Mouse (Mus musculus): Measurements from ENCODE around the gene Rsrp1.

Gene Rsrp1

GRCm38 (mm10) chr4:134963021-134963776 is 39.8 kb downstream of the Rsrp1 start:
- no peak for DNase-seq (ENCODE audit: low read depth, low spot score)

DNA sequence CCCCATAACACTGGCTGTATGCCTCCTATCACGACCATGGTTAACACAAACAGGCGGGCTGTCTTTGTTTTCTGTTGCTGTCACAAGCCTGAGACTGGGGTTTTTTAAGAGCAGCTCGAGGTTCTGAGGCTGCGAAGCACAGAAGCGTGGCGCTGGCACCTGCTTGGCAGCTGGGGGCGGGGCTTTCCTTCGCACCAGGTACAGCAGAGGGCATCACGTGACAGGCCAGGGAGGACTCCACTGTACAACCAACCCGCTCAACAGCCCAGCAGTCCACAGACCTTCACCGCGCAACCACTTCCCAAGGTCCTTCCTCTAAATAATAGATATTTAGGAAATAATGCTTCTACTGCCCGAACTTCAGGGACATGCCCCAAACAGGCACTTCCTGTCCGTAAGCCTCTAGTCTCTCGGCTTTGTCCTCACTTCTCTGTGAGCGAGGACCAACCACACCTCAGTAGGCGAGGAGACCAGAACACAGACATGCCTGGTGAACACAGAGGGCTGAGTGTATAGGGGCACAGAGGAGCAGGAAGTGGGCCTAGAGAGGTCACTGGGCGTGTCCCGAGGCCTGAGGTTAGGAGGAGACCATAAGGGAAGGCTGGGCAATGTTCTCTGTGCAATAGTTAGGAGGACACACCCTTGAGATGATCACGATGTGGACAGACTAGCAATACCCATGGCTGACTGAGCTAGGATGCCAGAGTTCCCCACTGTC is 44.7 kb downstream of the Rsrp1 start:
- no peak for DNase-seq (ENCODE audit: low read depth, low spot score)

- no peak for DNase-seq (ENCODE audit: low read depth, low spot score)
Observed at GRCm38 (mm10) chr4:134968605-134968976, 45.2 kb downstream of the Rsrp1 start.

DNA sequence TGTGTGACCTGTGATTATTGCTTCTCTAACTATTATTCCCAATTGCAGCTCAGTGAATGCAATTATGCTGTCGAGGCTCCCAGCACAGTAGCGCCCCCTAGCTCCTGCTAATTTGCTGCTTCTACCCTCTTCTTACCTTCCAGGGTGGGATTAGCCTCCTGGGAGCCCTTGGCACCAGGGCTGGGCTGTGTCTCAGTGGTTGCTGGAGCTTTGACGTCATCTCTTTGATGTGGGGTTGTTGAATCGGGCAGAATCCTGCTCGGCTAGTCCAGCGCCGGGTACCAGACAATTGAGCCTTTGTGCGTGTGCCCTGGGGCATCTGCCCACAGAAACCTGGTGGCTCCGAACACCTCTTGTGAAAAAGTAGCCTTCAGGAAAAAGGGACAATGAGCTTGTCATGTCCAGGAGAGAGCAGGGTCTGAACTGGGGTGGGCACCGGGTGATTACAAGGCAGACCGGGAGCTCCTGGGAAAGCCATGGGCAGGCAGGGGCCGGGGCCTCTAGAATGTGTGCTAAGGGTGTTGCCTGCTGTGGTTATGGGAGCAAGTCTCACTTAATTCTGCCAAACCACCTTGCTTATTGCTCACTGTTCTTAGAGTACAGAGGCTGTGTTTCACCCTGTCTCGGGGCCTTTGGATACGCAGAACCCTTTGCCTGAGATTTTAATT is 52.0 kb downstream of the Rsrp1 start:
- DNase-seq (ENCODE audit: low read depth, low spot score), result no peak

- DNase-seq (ENCODE audit: low read depth, low spot score), result no peak
Observed at GRCm38 (mm10) chr4:134975929-134976308, 52.5 kb downstream of the Rsrp1 start.

Measured in skeletal muscle tissue, adult 2 months (tissue).